Mouse (Mus musculus): Measurements from ENCODE around the gene Mdm2.

GRCm38 (mm10) chr10:117697561-117698115 lies 12.9 kb downstream of the Mdm2 start:
- no peak for TF ChIP-seq CTCF (IDR thresholded peaks at IDR 0.05; ENCODE audit: low read depth)
- TF ChIP-seq EP300 (optimal IDR thresholded peaks at IDR 0.05): no peak

Data from stomach, postnatal 0 days (tissue).